20 mouse cellular contexts compared by ENCODE assay signal in the genomic region with DNA sequence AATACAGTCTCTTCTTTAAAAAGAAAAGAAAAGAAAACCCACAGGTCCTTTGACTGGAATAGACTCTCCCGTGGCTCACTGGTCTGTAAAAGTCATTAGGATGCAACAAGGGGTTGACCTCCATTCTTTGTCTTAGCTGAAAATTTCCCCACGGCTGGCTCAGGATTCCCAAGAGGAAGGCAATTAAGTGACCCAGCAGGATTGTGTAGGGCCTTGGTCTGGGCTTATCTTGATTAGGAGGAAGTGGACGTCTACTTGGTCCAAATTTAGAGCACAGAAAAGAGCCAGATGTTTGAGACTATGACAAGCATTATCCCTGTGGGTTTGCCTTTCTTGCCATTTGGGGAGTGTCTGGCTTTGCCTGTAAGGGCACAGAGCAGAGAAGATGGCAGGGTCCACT. TPM values are rescaled to one million over a fixed set of nuclear protein-coding genes. Genes with fewer than 3 reads are reported as not detected.
DNase-seq lines count a peak whose midpoint lies in the region; ATAC-seq and TF ChIP-seq lines count a peak whose summit lies in the region.
"Had no signal": no experiment of that assay in that cellular context is flagged by ENCODE, and none has a peak within 500 bp of the region (broad histone marks: within the 10 kb centered on the region; RNA-seq: fewer than 3 reads in every experiment).

No protein-coding gene starts in this region.

- no peak for TF ChIP-seq CTCF in left cerebral cortex, adult 2 months (IDR thresholded peaks at IDR 0.05)

- DNase-seq in heart, adult 18-20 months: peak; percentile 47 to 83
- peak; percentile 59 to 63 for DNase-seq in heart, postnatal 10 days
- DNase-seq in kidney, postnatal 14 days: peak; percentile 41
- no peak for DNase-seq in right cerebral cortex, postnatal 4 days
- DNase-seq in left cerebral cortex, adult 2 months (ENCODE audit: extremely low spot score in 1 of 2, low spot score in 2 of 2): no peak
- DNase-seq: adrenal gland, postnatal 14 days; cerebellum, adult 18-20 months; lung, postnatal 36 days had no signal

- intact Hi-C loops in heart, postnatal 10 days (cut with DNase I): loop anchor here (2.0 kb wide), 1 partner anchor 59 kb away; a partner anchor contains a TSS
- intact Hi-C loops in left cerebral cortex, adult 2 months (cut with DNase I): no loop called here

- ATAC-seq in heart, embryonic 11.5 days (replicated peaks; ENCODE audit: insufficient number of reproducible peaks, low FRiP score, low TSS enrichment): no peak
- no peak for ATAC-seq in megakaryocyte, adult 5-6 weeks (ENCODE audit: poor library complexity, severe bottlenecking)
- ATAC-seq: forebrain, embryonic 16.5 days; hindbrain, postnatal 0 days; midbrain, embryonic 13.5 days had no signal

- H3K9me3 ChIP-seq in heart, embryonic 11.5 days (replicated peaks; ENCODE audit: control insufficient read depth, low read length): no peaks in the 10 kb centered on the region
- peaks cover 3% of the 10 kb centered on the region; the same call in 1 of the 2 replicates for H3K9me3 ChIP-seq in megakaryocyte, embryonic 14.5 days
- H3K9me3 ChIP-seq: embryonic facial prominence, embryonic 12.5 days; limb, embryonic 13.5 days; midbrain, embryonic 13.5 days; neural tube, embryonic 15.5 days had no signal

- no peak overlapping the region for H3K27ac ChIP-seq in heart, embryonic 11.5 days (ENCODE audit: low read depth, low read length)
- H3K27ac ChIP-seq in left cerebral cortex, adult 2 months: no peak overlapping the region
- H3K27ac ChIP-seq: embryonic facial prominence, embryonic 12.5 days; hindbrain, postnatal 0 days; limb, embryonic 13.5 days; liver, embryonic 14.5 days; midbrain, embryonic 13.5 days; neural tube, embryonic 15.5 days had no signal

- WGBS in heart, embryonic 11.5 days (ENCODE audit: insufficient replicate concordance): 21% methylated on average over 3 of the region's 3 CpGs

- H3K4me3 ChIP-seq in heart, embryonic 11.5 days (ENCODE audit: low read depth, low read length): no peak overlapping the region
- peak overlapping the region; percentile 21 for H3K4me3 ChIP-seq in megakaryocyte, embryonic 14.5 days (replicated peaks)
- H3K4me3 ChIP-seq in left cerebral cortex, adult 2 months: no peak overlapping the region
- H3K4me3 ChIP-seq: embryonic facial prominence, embryonic 12.5 days; limb, embryonic 13.5 days; midbrain, embryonic 13.5 days; myocyte; neural tube, embryonic 15.5 days had no signal

- no peaks in the 10 kb centered on the region for H3K36me3 ChIP-seq in heart, embryonic 11.5 days (ENCODE audit: control insufficient read depth, insufficient read depth, low read length)
- H3K36me3 ChIP-seq in megakaryocyte, embryonic 14.5 days (replicated peaks; ENCODE audit: low read length): no peaks in the 10 kb centered on the region
- H3K36me3 ChIP-seq: embryonic facial prominence, embryonic 12.5 days; limb, embryonic 13.5 days; midbrain, embryonic 13.5 days; neural tube, embryonic 15.5 days had no signal

- no peaks in the 10 kb centered on the region for H3K27me3 ChIP-seq in heart, embryonic 11.5 days (ENCODE audit: control insufficient read depth, insufficient read depth, low read length)
- H3K27me3 ChIP-seq in megakaryocyte, embryonic 14.5 days (replicated peaks): peaks cover 23% of the 10 kb centered on the region
- H3K27me3 ChIP-seq: embryonic facial prominence, embryonic 12.5 days; limb, embryonic 13.5 days; midbrain, embryonic 13.5 days; neural tube, embryonic 15.5 days had no signal

- no peak overlapping the region for H3K4me2 ChIP-seq in heart, embryonic 11.5 days
- H3K4me2 ChIP-seq: embryonic facial prominence, embryonic 12.5 days; limb, embryonic 13.5 days; midbrain, embryonic 13.5 days; neural tube, embryonic 15.5 days had no signal

- H3K4me1 ChIP-seq in heart, embryonic 11.5 days (ENCODE audit: control insufficient read depth, insufficient read depth, low read length): no peaks in the 10 kb centered on the region
- peaks cover 14% of the 10 kb centered on the region for H3K4me1 ChIP-seq in megakaryocyte, embryonic 14.5 days
- H3K4me1 ChIP-seq: midbrain, embryonic 13.5 days; neural tube, embryonic 15.5 days had no signal

- H3K9ac ChIP-seq in heart, embryonic 11.5 days (ENCODE audit: low read depth, low read length): no peak overlapping the region
- H3K9ac ChIP-seq: embryonic facial prominence, embryonic 12.5 days; limb, embryonic 13.5 days; liver, embryonic 14.5 days; midbrain, embryonic 13.5 days; neural tube, embryonic 15.5 days had no signal

RNA-seq across cellular contexts. Expression of a gene that starts 58.0 kb away (rescaled TPM):
- 10 to 100 TPM; 50.7 to 61.5 TPM for total RNA-seq in heart, adult 18-20 months (2021)
- 0.97 and 2.0 TPM in 2 replicates for polyA plus RNA-seq in heart, embryonic 11.5 days (2014; fragmentation: Nextera tagmentation; extraction: Ambion mirVana)
- polyA plus RNA-seq in megakaryocyte, embryonic 14.5 days (2012; ENCODE audit: insufficient read depth, low replicate concordance): 0.16 TPM in 1 of 2 replicates, not detected in the other
- not detected in 2 replicates for total RNA-seq in megakaryocyte, adult 5-6 weeks (2015)
- 0.04 TPM in 1 of 2 replicates, not detected in the other for total RNA-seq in megakaryocyte, adult 5-6 weeks (2017)
- 100 to 1,000 TPM; 315 to 324 TPM for total RNA-seq in heart, postnatal 10 days (2021)
- 1 to 10 TPM; 6.1 to 6.7 TPM for total RNA-seq in left cerebral cortex, adult 2 months (2021)
- total RNA-seq: hematopoietic stem cell, adult 5-6 weeks had no signal

RNA-seq across cellular contexts. Expression of a gene that starts 58.3 kb away (rescaled TPM):
- under 1 TPM; 0.30 to 0.57 TPM for total RNA-seq in heart, adult 18-20 months (2021)
- 0.89 and 1.5 TPM in 2 replicates for polyA plus RNA-seq in heart, embryonic 11.5 days (2014; fragmentation: Nextera tagmentation; extraction: Ambion mirVana)
- polyA plus RNA-seq in megakaryocyte, embryonic 14.5 days (2012; ENCODE audit: insufficient read depth, low replicate concordance): 0.45 TPM in 1 of 2 replicates, not detected in the other
- 0.84 and 1.5 TPM in 2 replicates for total RNA-seq in megakaryocyte, adult 5-6 weeks (2015)
- 2.7 and 3.0 TPM in 2 replicates for total RNA-seq in megakaryocyte, adult 5-6 weeks (2017)
- under 1 TPM; 0.62 to 0.96 TPM for total RNA-seq in heart, postnatal 10 days (2021)
- total RNA-seq in left cerebral cortex, adult 2 months (2021): under 1 TPM; 0.77 to 0.86 TPM
- polyA plus RNA-seq: myocyte had no signal

Comparison
In these comparisons a context has a peak if more than half of its experiments do, and no peak if none do; other contexts are left out.
1. DNase-seq: peak in heart, adult 18-20 months (2 of 2), heart, postnatal 10 days (2 of 2) and kidney, postnatal 14 days (single experiment); none in right cerebral cortex, postnatal 4 days (single experiment) and left cerebral cortex, adult 2 months (0 of 2).
2. RNA of a gene that starts 58.0 kb away (total RNA-seq): 315 to 324 TPM in heart, postnatal 10 days, 50.7 to 61.5 TPM in heart, adult 18-20 months and 6.1 to 6.7 TPM in left cerebral cortex, adult 2 months; 0.04 TPM in megakaryocyte, adult 5-6 weeks; every median in the first group is over 4 times any median in the second.